Mouse (Mus musculus) heart, postnatal 4 days (tissue): Measurements from ENCODE around the gene Hipk4. TPM values are rescaled to one million over a fixed set of nuclear protein-coding genes. Genes with fewer than 3 reads are reported as not detected.

ENCODE experiments used
- DNase-seq: peaks from one replicate; pipeline ENCODE4 v3.0.0; 2021
- total RNA-seq, 2 experiments: library from RNA; stranded (reverse); gene quantifications; 2 replicates each; pipeline ENCODE4 v1.2.3; 2021

Hipk4 gene
- total RNA-seq, 2 experiments from 2014 or later: 0.83 to 1.0 TPM

GRCm38 (mm10) chr7:27540935-27541334 is 17.9 kb downstream of the Hipk4 start:
- DNase-seq: no peak

DNA sequence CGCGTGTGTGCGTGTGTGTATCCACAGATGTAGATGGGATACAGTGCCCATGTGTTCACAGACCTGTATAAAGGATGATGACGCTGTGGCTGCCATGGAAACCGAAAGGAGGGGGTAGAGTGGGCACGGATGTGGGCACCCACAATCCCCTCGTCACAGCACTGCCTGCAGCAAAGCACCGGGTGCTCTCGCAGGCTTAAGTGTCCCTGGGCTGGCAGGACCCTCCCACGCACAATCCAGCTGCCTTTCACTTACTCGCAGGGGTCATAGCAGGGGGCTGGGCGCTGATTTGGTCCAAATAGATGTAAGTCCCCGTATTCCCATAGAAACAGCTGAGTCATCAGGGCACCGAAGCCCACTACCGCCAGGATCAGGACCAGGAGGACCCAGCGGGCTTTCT is 18.4 kb downstream of the Hipk4 start:
- DNase-seq: no peak

DNA sequence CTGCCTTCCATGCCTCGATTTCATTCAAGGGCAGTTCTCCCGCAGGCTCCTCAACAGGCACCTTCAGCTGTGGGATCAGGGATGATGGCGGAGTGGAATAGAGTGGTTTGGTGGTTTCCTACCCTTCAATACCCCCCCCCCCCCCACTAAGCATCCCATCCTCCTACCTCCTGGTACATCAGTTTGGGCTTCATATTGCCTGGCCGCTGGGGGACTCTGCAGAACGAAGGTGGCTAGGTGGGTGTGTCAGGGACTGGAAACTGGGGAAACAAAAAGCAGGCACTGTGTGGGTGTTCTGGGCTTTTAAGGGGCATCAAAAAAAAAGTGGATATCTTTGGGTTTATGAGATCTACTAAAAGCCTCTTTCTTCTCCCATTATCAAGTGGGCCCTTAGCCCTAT is 18.9 kb downstream of the Hipk4 start:
- DNase-seq: no peak

DNA sequence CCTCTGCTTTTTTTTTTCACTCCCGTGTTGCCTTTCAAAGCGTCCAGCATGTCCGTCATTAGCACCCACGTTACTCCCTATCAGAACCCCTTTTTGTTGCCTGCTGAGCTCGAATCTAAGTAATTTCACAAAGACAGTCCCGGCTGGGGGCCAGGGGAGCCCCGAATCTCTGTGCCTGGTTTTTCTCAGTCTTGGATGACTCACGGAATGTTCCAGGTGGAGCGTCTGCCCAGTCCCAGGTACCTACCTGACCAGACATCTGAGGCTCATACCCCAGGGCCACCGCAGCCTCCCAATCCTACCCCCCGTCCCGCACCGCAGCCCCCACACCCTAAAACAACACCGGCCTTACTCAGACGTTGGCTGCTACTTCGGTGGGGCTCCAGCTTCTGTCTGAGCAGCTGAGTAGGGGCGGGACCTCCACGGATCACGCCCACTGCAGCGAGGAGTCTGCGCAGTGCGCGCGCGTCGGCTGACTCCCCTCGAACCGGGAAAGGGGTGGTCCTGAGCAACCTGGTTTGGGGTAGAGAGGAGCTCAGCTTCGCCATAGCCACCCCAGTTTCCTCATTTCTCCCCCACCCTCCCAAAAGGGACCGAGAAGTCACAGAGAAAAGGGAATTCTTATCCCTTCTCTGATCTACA is 19.4 kb downstream of the Hipk4 start:
- DNase-seq: peak; percentile 89

DNA sequence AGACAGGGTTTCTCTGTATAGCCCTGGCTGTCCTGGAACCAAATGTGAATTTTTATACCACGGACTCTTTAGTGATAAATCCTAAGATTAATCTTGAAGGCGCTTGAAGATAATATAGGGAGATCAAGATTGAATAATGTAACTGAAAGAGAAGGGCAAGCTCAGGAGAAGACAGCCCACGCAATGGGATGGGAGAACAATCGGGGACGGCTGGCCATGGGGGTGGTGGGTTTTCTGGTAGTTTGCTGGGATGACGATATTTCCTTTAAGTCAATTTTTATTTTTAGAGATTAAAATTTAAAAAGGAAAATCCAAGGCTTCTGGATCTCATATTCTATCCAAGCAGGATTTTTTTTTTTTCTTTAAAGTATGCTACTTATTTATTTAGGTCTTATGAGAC is 20.0 kb downstream of the Hipk4 start:
- DNase-seq: no peak

- no peak for DNase-seq
Measured at GRCm38 (mm10) chr7:27543851-27544250, 20.8 kb downstream of the Hipk4 start.

DNA sequence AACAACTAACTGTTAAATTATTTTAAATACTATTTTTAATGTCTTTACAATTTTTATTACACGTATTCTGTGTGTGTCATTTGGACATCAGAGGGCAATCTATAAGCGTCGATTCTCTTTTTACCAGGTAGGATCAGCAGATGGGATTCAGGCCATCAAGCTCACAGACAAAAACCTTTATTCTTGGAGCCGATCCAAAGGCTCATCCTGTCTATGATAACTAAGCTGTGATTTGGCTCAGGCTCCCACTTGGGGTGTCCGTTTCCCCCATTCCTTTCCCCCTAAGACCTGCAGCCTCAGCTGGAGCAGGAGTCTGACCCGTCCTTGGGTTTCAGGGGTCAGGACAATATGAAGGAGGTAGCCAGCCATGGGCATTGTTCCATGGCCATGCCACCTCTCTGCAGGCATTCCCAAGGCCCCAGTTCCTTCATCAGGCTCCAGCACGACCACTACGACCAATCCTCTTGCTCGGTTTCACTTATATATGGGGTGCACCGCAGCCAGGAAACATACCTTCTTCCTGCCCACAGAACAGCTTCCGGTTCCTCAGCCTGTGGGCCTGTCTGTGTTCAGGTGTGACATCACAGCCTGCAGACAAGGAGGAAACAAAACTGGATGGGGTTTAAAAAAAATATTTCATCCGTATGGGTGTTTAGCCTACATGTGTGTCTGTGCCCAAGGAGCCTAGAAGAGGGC is 21.8 kb downstream of the Hipk4 start:
- DNase-seq: no peak

DNA sequence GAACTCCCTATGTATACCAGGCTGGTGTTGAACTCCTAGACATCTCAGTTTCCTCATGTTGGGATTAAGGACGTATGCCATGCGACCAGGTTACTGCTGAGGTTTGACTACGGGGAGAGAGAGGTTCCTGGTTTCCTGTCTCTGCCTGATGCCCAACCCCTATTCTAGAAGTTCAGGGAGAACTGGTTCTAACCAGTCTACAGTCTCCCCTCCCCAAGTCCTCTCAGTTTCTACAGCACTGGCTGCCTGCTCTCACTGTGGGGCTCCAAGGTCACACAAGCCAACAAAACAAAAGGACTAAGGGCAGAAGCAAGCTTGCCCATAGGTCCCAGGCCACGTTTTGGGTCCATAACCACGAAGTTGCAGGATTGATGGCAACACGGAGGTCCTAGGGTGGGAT is 26.5 kb downstream of the Hipk4 start:
- DNase-seq: no peak

DNA sequence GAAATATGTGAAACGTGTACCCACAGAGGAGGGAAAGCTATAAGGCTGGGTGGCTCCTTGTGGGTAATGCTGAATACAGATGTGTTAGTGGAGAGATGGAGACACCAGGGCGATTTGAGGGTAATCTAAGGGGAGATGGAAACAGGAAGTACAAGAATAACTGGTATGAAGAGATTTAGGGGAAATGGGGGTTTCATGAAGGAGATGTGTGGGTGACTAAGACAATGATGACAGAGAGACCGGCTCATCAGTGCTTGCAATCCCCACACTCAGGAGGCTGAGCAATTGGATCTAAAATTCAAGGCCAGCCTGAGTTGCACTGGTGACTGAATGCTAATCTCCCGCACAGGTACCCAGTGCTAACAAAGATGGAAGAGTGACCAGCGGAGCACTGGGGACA is 29.0 kb downstream of the Hipk4 start:
- DNase-seq: no peak

GRCm38 (mm10) chr7:27552931-27553513 is 30.0 kb downstream of the Hipk4 start, which contains the start of the genes Pld3 and 2310022A10Rik:
TSS of gene Pld3 (minus strand) at chr7:27553218.
TSS of gene 2310022A10Rik (plus strand) at chr7:27553233.
- DNase-seq: peak; percentile 96

GRCm38 (mm10) chr7:27560291-27560887 is 37.3 kb downstream of the Hipk4 start:
- DNase-seq: peak; percentile 72

GRCm38 (mm10) chr7:27560978-27561377 is 37.9 kb downstream of the Hipk4 start:
- DNase-seq: no peak

DNA sequence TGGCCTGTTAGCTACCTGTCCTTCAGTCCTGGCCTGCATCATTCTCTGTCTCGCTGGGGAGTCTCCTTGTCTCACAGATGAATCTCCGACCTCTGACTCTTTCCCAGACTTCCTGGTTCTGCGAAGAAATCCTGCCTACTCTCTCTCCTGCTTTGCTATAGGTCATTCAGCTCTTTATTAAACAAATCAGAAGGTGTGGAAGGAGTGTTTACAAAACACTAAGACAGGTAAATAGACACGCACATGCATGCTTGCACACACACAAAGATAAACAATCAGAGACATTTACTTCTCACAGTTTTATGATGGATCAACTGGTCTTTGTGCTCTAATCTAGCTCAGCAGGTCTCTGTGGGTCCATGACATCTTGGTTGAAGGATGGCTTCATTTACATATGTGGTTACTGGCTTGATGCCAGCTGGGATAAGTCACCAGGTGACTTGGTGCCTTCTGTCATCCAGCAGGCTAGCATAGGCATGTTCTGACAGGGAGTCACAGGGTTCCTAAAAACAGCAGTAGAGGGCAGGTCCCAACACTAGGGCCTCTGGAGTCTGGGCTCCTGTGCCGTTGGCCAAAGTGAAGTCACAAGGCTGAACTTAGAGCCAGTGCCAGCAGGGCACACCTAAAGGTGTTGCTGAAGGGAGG is 46.6 kb downstream of the Hipk4 start:
- DNase-seq: no peak

DNA sequence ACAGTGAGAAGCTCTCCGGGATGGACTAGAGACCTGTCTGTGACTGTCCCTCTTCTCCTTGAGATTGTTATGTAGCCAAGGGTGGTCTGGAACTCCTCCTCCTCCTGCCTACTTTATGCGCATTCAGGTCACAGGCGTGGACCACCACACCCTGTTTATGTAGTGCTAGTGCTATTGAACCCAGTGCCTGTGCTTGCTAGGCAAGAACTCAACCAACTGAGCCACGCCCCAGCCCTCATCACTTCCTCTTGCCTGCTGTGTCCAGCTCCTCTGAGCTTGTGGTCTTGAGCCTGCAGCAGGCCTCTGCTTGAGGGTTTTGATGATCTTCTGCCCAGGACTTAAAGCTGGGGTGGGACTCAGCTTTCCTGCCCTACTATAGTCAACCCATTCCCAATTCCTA is 49.1 kb downstream of the Hipk4 start:
- DNase-seq: no peak

- DNase-seq: no peak
Measured at GRCm38 (mm10) chr7:27574124-27574880, 51.2 kb downstream of the Hipk4 start.

DNA sequence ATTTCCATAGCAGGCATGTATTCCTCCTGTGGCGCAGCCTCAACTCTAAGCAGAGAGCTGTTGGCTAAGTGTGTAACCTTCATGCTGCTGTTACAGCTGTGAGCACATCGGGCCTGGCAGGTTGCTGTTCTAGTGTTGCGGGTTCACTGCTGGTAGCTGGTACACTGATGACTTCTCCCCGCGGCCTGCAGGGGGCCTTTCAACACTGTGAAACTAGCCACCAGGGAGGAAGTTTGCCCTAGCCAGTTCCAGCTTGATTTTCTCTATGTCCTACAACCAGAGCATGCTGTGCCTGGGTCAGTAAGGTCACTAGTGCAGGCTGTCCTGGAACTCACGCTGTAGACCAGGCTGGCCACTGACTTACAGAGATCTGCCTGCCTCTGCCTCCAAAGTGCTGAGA is 53.8 kb downstream of the Hipk4 start:
- DNase-seq: peak; percentile 52

DNA sequence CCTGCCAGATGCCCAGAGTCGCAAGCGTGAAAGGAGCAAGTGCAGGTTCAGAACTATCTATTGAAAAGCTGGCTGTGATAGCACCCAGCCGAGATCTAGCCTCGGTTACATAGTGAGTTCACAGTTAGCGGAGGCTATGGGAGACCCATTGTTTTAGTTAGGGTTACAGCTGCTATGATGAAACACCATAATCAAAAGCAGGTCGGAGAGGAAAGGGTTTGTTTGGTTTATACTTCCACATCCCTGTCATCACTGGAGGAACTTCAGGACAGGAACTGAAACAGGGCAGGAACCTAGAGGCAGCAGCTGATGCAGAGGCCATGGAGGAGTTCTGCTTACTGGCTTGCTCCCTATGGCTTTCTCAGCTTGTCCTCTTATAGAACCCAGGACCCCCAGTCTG is 54.5 kb downstream of the Hipk4 start:
- DNase-seq: no peak

GRCm38 (mm10) chr7:27578465-27578864 is 55.4 kb downstream of the Hipk4 start:
- no peak for DNase-seq

- no peak for DNase-seq
Measured at GRCm38 (mm10) chr7:27580380-27581174, 57.5 kb downstream of the Hipk4 start.
